Mouse (Mus musculus) olfactory bulb, adult 2 months (tissue): Measurements from ENCODE around the gene Mpz.

ENCODE experiments used
- CTCF ChIP-seq: fragments of 200-500 bp; IDR thresholded peaks from 2 replicates; pipeline ENCODE4 v1.5.1; 2012; ENCODE audit warnings: low read depth, mild to moderate bottlenecking, low read length, moderate library complexity; ENCODE audit not compliant: insufficient read depth
- POLR2A ChIP-seq: fragments of 200-500 bp; IDR thresholded peaks from 2 replicates; pipeline ENCODE4 v1.6.1; 2012; ENCODE audit warnings: mild to moderate bottlenecking, low read depth, low read length, moderate library complexity; ENCODE audit not compliant: insufficient read depth

GRCm38 (mm10) chr1:171168906-171169305 is 18.4 kb downstream of the Mpz start:
- no peak for TF ChIP-seq CTCF
- TF ChIP-seq POLR2A = no peak
